Mouse (Mus musculus) heart, embryonic 10.5 days (tissue): ENCODE data around the gene Olfr1175-ps. TPM values are rescaled to one million over a fixed set of nuclear protein-coding genes. Genes with fewer than 3 reads are reported as not detected.

Experiments used
- DNase-seq: peaks from one replicate; pipeline ENCODE4 v3.0.0-alpha.2; 2017; ENCODE audit warnings: low spot score
- H3K27ac ChIP-seq: fragments of 300-500 bp; sonication (generic); 2 replicates; pipeline ENCODE4 v1.5.1; 2016; ENCODE audit warnings: mild to moderate bottlenecking
- H3K27me3 ChIP-seq: fragments of 300-500 bp; sonication (generic); 2 replicates; pipeline ENCODE4 v1.6.1; 2016; ENCODE audit warnings: mild to moderate bottlenecking; ENCODE audit not compliant: poor library complexity, insufficient read depth, severe bottlenecking
- H3K36me3 ChIP-seq: fragments of 300-500 bp; sonication (generic); 2 replicates; pipeline ENCODE4 v1.6.1; 2016; ENCODE audit warnings: mild to moderate bottlenecking, moderate library complexity
- H3K4me1 ChIP-seq: fragments of 300-500 bp; sonication (generic); 2 replicates; pipeline ENCODE4 v1.6.1; 2016; ENCODE audit warnings: mild to moderate bottlenecking
- H3K4me3 ChIP-seq: fragments of 300-500 bp; sonication (generic); 2 replicates; pipeline ENCODE4 v1.5.1; 2016; ENCODE audit warnings: mild to moderate bottlenecking, moderate library complexity
- H3K9me3 ChIP-seq: fragments of 300-500 bp; sonication (generic); 2 replicates; pipeline ENCODE4 v1.6.1; 2016; ENCODE audit warnings: mild to moderate bottlenecking, moderate library complexity
- WGBS: fragments of 180-500 bp; shearing (Covaris S2); methylation state at CpG from one replicate; pipeline ENCODE4 v1.1.7; 2016; 5-methylcytosine and 5-hydroxymethylcytosine counted together
- polyA plus RNA-seq: library from polyadenylated mRNA; unstranded; fragments of >200 nt; fragmentation: Nextera tagmentation; extraction: Ambion mirVana; gene quantifications from 2 replicates; pipeline ENCODE4 v1.2.1, GENCODE M21; 2016

The Olfr1175-ps gene
- polyA plus RNA-seq: not detected in 2 replicates

DNA sequence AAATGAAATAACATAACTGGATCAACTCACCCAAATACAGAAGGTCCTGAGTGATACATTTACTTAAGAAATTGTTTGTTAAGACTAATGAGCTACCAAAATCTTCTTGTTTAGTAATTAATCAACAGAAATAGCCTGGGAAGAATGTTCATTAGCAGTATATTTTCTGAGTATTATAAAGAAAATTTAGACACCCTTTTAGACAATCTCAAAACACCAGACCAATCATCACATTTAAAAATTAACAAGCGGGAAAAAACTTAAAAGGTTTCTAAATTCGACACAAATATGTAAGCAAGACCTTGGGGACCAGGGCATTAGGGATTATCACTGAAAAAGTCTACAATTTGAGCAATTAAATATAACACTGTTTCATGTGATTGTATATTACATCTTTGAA is at the start of gene Olfr1175-ps:
TSS of gene Olfr1175-ps (minus strand) at position 101 of the 400 bp plus-strand sequence.
- no peak within 1 kb of the TSS for H3K4me3 ChIP-seq
- H3K4me1 ChIP-seq: no peaks in the 10 kb centered on the region
- no peak within 1 kb of the TSS for H3K27ac ChIP-seq
- DNase-seq: no peak
- no peaks in the 10 kb centered on the region for H3K9me3 ChIP-seq
- H3K27me3 ChIP-seq: no peaks in the 10 kb centered on the region
- 76% methylated on average over 2 of the region's 2 CpGs for WGBS
- no peaks in the 10 kb centered on the region for H3K36me3 ChIP-seq

GRCm38 (mm10) chr2:88356304-88356703 is 29.3 kb upstream of the Olfr1175-ps start:
- no peak overlapping the region for H3K27ac ChIP-seq
- H3K9me3 ChIP-seq: no peaks in the 10 kb centered on the region
- H3K4me1 ChIP-seq: no peaks in the 10 kb centered on the region
- no peaks in the 10 kb centered on the region for H3K27me3 ChIP-seq
- no peak for DNase-seq
- H3K36me3 ChIP-seq: no peaks in the 10 kb centered on the region
- no peak overlapping the region for H3K4me3 ChIP-seq
- WGBS: 3% methylated on average over 2 of the region's 2 CpGs

GRCm38 (mm10) chr2:88346392-88346791 is 19.4 kb upstream of the Olfr1175-ps start, which contains the start of gene Olfr1177-ps:
Olfr1177-ps (minus strand) TSS chr2:88346492.
- H3K4me1 ChIP-seq: no peaks in the 10 kb centered on the region
- WGBS: 67% methylated on average over 1 of the region's 1 CpGs

DNA sequence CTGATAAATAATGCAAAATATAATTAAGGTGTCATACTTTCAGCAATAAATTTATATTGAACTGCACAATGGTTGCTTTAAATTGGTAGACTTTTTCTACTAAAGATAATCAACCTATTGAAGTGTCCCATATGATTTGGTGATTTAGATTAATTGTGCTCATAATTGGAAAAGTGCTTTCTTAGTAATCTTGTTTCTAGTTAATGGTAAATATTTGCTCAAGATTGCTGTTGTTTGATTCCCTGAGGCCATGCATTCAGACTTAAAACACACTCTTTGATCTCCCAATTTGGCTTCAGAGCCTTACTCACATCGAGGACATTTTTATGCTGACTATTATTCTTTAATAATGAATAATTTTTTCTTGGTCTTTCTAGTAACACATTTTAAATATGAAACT is 9.4 kb upstream of the Olfr1175-ps start, which contains the start of gene Olfr1176:
TSS of gene Olfr1176 (plus strand) at position 301 of the 400 bp plus-strand sequence.
- Histone ChIP-seq H3K27ac (no peak within 1 kb of the TSS), H3K36me3 (no peaks in the 10 kb centered on the region), H3K4me1 (no peaks in the 10 kb centered on the region), H3K4me3 (no peak within 1 kb of the TSS), H3K9me3 (no peaks in the 10 kb centered on the region), H3K27me3 (no peaks in the 10 kb centered on the region)
- 73% methylated on average over 1 of the region's 1 CpGs for WGBS
- DNase-seq: no peak

More at GRCm38 (mm10) chr2:88346392-88346791, 19.4 kb upstream of the Olfr1175-ps start, which contains the start of gene Olfr1177-ps:
- no peak for DNase-seq
- Histone ChIP-seq H3K27me3 (no peaks in the 10 kb centered on the region), H3K36me3 (no peaks in the 10 kb centered on the region), H3K9me3 (no peaks in the 10 kb centered on the region), H3K4me3 (no peak within 1 kb of the TSS), H3K27ac (no peak within 1 kb of the TSS)

- Histone ChIP-seq H3K9me3 (no peaks in the 10 kb centered on the region), H3K36me3 (no peaks in the 10 kb centered on the region), H3K27me3 (no peaks in the 10 kb centered on the region), H3K4me1 (no peaks in the 10 kb centered on the region), H3K27ac (no peak within 1 kb of the TSS), H3K4me3 (no peak within 1 kb of the TSS)
- no peak for DNase-seq
- 90% methylated on average over 4 of the region's 4 CpGs for WGBS
Measured at GRCm38 (mm10) chr2:88315035-88315434, 12.0 kb downstream of the Olfr1175-ps start, which contains the start of gene Olfr1174-ps. Olfr1174-ps (minus strand) TSS chr2:88315135.

DNA sequence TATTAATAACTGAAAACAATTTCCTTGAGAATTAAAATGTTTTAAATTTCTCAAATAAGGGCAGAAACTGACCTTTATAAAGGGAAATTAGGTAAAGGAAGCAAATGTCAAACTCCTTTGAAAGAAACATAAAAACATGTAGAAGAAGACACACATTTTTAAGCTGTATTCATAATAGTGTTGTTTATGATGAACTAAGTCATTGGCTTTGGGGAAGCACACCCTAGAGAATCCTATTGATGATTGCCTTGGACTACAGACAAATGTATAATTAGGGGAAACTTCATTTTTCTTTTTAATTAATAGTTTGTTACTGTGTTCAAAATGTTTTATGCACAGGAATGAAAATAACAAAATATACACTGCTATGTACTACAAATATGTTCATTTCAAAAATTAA is 47.2 kb downstream of the Olfr1175-ps start, which contains the start of gene Olfr1173:
TSS of gene Olfr1173 (minus strand) at position 101 of the 400 bp plus-strand sequence.
- H3K4me3 ChIP-seq: no peak within 1 kb of the TSS
- DNase-seq: no peak

More for the DNA sequence above, 47.2 kb downstream of the Olfr1175-ps start, which contains the start of gene Olfr1173:
- no peaks in the 10 kb centered on the region for H3K27me3 ChIP-seq
- H3K27ac ChIP-seq: no peak within 1 kb of the TSS
- no peaks in the 10 kb centered on the region for H3K9me3 ChIP-seq
- no peaks in the 10 kb centered on the region for H3K36me3 ChIP-seq
- H3K4me1 ChIP-seq: no peaks in the 10 kb centered on the region

Other genes starting within 250 kb of the Olfr1175-ps start
- not detected in 2 replicates for gene Olfr1164, start 233.2 kb downstream of the Olfr1175-ps start, polyA plus RNA-seq
- gene Olfr1166, start 198.9 kb downstream of the Olfr1175-ps start, polyA plus RNA-seq: not detected in 2 replicates
- not detected in 2 replicates for gene Olfr1167, start 172.0 kb downstream of the Olfr1175-ps start, polyA plus RNA-seq
- gene Olfr1168, start 145.3 kb downstream of the Olfr1175-ps start, polyA plus RNA-seq: not detected in 2 replicates
- gene Olfr1170, start 98.9 kb downstream of the Olfr1175-ps start, polyA plus RNA-seq: not detected in 2 replicates
- not detected in 2 replicates for gene Olfr1173, start 47.3 kb downstream of the Olfr1175-ps start, polyA plus RNA-seq
- gene Olfr1174-ps, start 12.1 kb downstream of the Olfr1175-ps start, polyA plus RNA-seq: not detected in 2 replicates
- gene Olfr1176, start 9.5 kb upstream of the Olfr1175-ps start, polyA plus RNA-seq: not detected in 2 replicates
- gene Olfr1177-ps, start 19.3 kb upstream of the Olfr1175-ps start, polyA plus RNA-seq: not detected in 2 replicates
- gene Olfr1178, start 59.8 kb upstream of the Olfr1175-ps start, polyA plus RNA-seq: not detected in 2 replicates
- gene Olfr1179, start 79.2 kb upstream of the Olfr1175-ps start, polyA plus RNA-seq: not detected in 2 replicates
- not detected in 2 replicates for gene Olfr1180, start 91.9 kb upstream of the Olfr1175-ps start, polyA plus RNA-seq
- not detected in 2 replicates for gene Olfr1181, start 99.0 kb upstream of the Olfr1175-ps start, polyA plus RNA-seq
- gene Gm13757, start 121.9 kb upstream of the Olfr1175-ps start, polyA plus RNA-seq: not detected in 2 replicates
- not detected in 2 replicates for gene Olfr1183, start 127.7 kb upstream of the Olfr1175-ps start, polyA plus RNA-seq
- not detected in 2 replicates for gene Olfr1184, start 156.4 kb upstream of the Olfr1175-ps start, polyA plus RNA-seq
- not detected in 2 replicates for gene Olfr1185-ps1, start 166.1 kb upstream of the Olfr1175-ps start, polyA plus RNA-seq
- gene Olfr1186, start 191.3 kb upstream of the Olfr1175-ps start, polyA plus RNA-seq: not detected in 2 replicates
- not detected in 2 replicates for gene Olfr1188, start 229.7 kb upstream of the Olfr1175-ps start, polyA plus RNA-seq